Mouse (Mus musculus): Measurements from ENCODE around the gene Zbtb26. TPM values are rescaled to one million over a fixed set of nuclear protein-coding genes. Genes with fewer than 3 reads are reported as not detected.

The Zbtb26 gene
- polyA plus RNA-seq (2011; ENCODE audit: insufficient read depth, insufficient read length, low replicate concordance, missing spikeins), result 1.3 and 2.6 TPM in 2 replicates

DNA sequence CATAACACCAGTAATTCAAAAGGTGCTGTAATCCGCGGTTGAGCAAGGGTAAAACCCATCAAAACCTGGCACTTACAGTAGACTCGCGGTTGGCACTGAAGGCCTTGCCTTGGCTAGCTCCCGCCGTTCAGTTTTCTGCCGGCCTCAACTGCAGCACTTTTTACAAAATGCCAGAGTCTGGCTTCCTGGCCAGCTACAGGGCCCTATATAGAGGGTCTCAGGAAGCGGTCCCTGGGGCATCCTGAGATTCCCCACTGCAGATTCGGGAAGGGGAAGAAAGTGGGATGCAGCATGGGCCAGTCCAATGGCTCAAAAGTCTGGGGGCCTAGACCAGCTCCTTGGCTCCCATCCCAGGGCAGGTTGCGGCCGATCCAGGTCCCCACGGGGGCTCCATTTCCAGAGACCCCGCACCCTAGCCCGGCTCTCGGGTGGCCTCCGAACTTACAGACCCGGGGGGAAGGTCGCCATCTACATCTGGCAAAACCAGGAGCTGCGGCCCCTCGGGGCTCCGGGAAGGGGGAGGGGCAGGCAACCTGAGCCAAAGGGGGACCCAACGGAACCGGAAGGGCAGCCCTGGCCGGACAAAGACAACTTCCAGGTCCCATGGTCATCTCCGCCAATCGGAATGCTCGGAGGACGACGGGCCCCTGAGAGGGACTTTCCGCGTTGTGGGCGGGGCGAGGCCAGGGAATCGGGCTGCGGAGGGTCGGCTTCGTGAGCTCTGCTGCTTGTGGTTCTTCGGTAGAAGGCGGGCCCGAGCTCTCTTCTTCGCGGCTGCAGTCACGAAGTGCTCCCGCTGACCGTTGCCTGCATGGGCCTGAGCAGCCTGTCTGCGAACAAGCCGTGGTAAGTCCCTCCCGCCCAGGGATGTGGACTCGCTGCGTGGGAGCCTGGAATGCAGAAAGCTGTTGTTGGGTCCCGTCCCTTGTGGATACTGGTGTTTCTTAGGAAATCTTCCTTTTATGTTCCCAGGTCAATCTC is at the start of gene Zbtb26, which contains the start of the genes Zbtb6 and Rabgap1:
Zbtb26 (minus strand) TSS at position 525 of the 981 bp plus-strand sequence.
Zbtb6 (minus strand) TSS at position 561 of the 981 bp plus-strand sequence.
Rabgap1 (plus strand) TSS at position 669 of the 981 bp plus-strand sequence.
- TF ChIP-seq CTCF (IDR thresholded peaks at IDR 0.05; ENCODE audit: control insufficient read depth, insufficient read depth, low read length) (no peak), POLR2A (IDR thresholded peaks at IDR 0.05; ENCODE audit: borderline replicate concordance, control insufficient read depth, low read depth, low read length) (no peak; the same call in 1 of the 2 replicates)
- Histone ChIP-seq H3K4me3 (replicated peaks; ENCODE audit: control insufficient read depth, low read depth, low read length) (peak within 1 kb of the TSS; percentile 92), H3K27ac (ENCODE audit: control insufficient read depth, insufficient read depth, low read depth, low read length, poor library complexity) (peak within 1 kb of the TSS; percentile 60), H3K4me1 (ENCODE audit: control insufficient read depth, insufficient read depth, low read length) (no peaks in the 10 kb centered on the region; the same call in 1 of the 2 replicates)
- WGBS, result under 1% methylated on average over 51 of the region's 51 CpGs

DNA sequence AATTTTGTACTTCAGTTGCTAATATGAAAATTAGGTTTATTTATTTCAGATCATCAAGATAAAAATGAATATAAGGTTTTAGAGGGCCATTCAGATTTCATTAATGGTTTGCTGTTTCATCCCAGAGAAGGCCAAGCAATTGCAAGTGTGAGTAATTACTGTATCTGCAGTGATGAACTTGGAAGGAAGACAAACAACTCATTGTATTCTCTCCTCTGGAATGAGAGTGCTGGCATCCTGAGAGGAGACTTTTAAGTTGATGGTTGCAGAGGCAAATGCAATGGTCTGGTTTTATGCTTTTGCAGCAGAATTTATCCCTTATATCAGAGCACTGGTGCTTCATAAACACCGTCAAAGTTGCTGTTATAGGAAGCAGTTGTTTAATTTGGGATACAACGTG is 46.0 kb upstream of the Zbtb26 start:
- Histone ChIP-seq H3K4me1 (ENCODE audit: control insufficient read depth, insufficient read depth, low read length) (no peaks in the 10 kb centered on the region), H3K27ac (ENCODE audit: control insufficient read depth, insufficient read depth, low read depth, low read length, poor library complexity) (no peak overlapping the region), H3K4me3 (replicated peaks; ENCODE audit: control insufficient read depth, low read depth, low read length) (no peak overlapping the region)
- TF ChIP-seq CTCF (IDR thresholded peaks at IDR 0.05; ENCODE audit: control insufficient read depth, insufficient read depth, low read length), result no peak
- no peak for TF ChIP-seq POLR2A (IDR thresholded peaks at IDR 0.05; ENCODE audit: borderline replicate concordance, control insufficient read depth, low read depth, low read length)
- 88% methylated on average over 2 of the region's 2 CpGs for WGBS

DNA sequence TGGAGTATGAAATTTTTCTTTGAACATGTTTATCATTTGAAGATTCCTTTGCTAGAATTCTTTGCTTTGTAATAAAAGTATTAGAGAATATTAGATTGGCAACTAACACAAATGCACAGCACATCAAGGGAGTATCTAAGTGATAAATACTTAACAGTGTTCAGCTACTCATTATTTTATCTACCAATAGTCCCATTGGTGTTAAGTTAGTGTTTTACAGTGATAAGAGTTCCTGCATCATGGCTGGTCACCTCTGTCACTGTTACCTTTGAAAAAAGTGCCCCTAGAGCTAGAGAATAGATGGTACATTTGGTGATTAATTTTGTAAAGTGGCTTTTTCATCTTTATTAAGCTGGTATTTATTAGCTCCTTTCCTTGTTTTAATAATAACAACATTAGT is 43.5 kb upstream of the Zbtb26 start:
- TF ChIP-seq POLR2A (IDR thresholded peaks at IDR 0.05; ENCODE audit: borderline replicate concordance, control insufficient read depth, low read depth, low read length), result no peak
- TF ChIP-seq CTCF (IDR thresholded peaks at IDR 0.05; ENCODE audit: control insufficient read depth, insufficient read depth, low read length), result no peak
- Histone ChIP-seq H3K27ac (ENCODE audit: control insufficient read depth, insufficient read depth, low read depth, low read length, poor library complexity) (no peak overlapping the region), H3K4me1 (ENCODE audit: control insufficient read depth, insufficient read depth, low read length) (no peaks in the 10 kb centered on the region), H3K4me3 (replicated peaks; ENCODE audit: control insufficient read depth, low read depth, low read length) (no peak overlapping the region)

DNA sequence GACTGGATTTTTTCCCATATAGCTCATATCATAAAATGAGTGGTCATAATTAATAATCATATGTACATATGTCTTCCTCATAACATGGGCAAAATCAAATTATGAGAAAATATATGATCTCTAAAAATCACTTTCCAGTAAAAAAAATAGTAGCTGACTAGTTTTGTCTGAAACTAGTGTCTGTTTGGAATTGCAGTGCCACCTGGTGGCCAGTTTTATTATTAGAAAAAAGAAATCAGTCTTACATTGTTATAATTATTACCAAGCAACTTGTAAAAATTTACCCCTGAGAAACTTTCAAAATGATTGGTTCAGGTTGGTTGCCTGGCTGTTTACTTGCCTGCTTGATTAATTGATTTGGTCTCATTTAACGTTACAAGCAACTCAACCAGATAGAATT is 42.4 kb upstream of the Zbtb26 start:
- H3K4me3 ChIP-seq (replicated peaks; ENCODE audit: control insufficient read depth, low read depth, low read length), result no peak overlapping the region
- no peaks in the 10 kb centered on the region for H3K4me1 ChIP-seq (ENCODE audit: control insufficient read depth, insufficient read depth, low read length)
- TF ChIP-seq CTCF (IDR thresholded peaks at IDR 0.05; ENCODE audit: control insufficient read depth, insufficient read depth, low read length), result no peak
- no peak for TF ChIP-seq POLR2A (IDR thresholded peaks at IDR 0.05; ENCODE audit: borderline replicate concordance, control insufficient read depth, low read depth, low read length)
- no peak overlapping the region for H3K27ac ChIP-seq (ENCODE audit: control insufficient read depth, insufficient read depth, low read depth, low read length, poor library complexity)
- 72% methylated on average over 1 of the region's 1 CpGs for WGBS

DNA sequence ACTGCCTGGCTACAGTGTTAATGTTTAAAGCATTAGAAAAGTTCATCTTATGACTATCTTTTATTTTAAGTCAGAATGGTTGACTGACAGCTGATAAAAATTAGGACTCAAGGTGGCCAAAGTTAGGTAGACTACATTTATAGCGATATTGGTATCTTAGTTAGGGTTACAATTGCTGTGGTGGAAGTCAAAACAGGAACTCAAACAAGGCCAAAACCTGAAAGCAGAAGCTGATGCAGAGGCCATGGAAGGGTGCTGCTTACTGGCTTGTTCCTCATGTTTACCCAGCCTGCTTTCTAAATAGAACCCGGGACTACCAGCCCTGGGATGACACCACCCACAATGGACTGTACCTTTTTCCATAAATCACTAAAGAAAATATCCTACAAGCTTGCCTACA is 41.2 kb upstream of the Zbtb26 start:
- WGBS, result 59% methylated on average over 2 of the region's 2 CpGs
- Histone ChIP-seq H3K4me1 (ENCODE audit: control insufficient read depth, insufficient read depth, low read length) (no peaks in the 10 kb centered on the region), H3K27ac (ENCODE audit: control insufficient read depth, insufficient read depth, low read depth, low read length, poor library complexity) (no peak overlapping the region), H3K4me3 (replicated peaks; ENCODE audit: control insufficient read depth, low read depth, low read length) (no peak overlapping the region)
- TF ChIP-seq CTCF (IDR thresholded peaks at IDR 0.05; ENCODE audit: control insufficient read depth, insufficient read depth, low read length) (no peak), POLR2A (IDR thresholded peaks at IDR 0.05; ENCODE audit: borderline replicate concordance, control insufficient read depth, low read depth, low read length) (no peak)

DNA sequence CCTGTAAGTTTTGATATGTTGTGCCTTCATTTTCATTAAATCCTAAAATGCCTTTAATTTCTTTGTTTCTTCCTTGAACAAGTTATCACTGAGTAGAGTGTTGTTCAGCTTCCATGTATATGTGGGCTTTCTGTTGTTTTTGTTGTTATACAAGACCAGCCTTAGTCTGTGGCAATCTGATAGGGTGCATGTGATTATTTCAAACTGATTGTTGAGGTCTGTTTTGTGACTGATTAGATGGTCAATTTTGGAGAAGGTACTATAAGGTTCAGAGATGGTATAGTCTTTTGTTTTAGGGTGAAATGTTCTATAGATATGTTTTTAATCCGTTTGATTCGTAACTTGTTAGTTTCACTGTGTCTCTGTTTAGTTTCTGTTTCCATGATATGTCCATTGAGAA is 37.1 kb upstream of the Zbtb26 start:
- no peak overlapping the region for H3K4me3 ChIP-seq (replicated peaks; ENCODE audit: control insufficient read depth, low read depth, low read length)
- H3K4me1 ChIP-seq (ENCODE audit: control insufficient read depth, insufficient read depth, low read length), result no peaks in the 10 kb centered on the region
- H3K27ac ChIP-seq (ENCODE audit: control insufficient read depth, insufficient read depth, low read depth, low read length, poor library complexity), result no peak overlapping the region
- WGBS, result 71% methylated on average over 2 of the region's 2 CpGs
- TF ChIP-seq CTCF (IDR thresholded peaks at IDR 0.05; ENCODE audit: control insufficient read depth, insufficient read depth, low read length), result no peak
- TF ChIP-seq POLR2A (IDR thresholded peaks at IDR 0.05; ENCODE audit: borderline replicate concordance, control insufficient read depth, low read depth, low read length), result no peak

DNA sequence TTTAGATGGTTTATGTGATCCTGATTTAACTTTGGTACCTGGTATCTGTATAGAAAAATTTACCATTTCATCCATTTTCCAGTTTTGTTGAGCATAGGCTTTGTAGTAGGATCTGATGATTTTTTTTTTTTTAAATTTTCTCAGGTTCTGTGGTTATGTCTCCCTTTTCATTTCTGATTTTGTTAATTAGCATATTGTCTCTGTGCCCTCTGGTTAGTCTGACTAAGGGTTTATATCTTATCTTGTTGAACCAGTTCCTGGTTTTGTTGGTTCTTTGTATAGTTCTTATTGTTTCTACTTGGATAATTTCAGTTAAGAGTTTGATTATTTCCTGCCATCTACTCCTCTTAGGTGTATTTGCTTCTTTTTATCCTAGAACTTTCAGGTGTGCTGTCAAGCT is 36.6 kb upstream of the Zbtb26 start:
- TF ChIP-seq POLR2A (IDR thresholded peaks at IDR 0.05; ENCODE audit: borderline replicate concordance, control insufficient read depth, low read depth, low read length) (no peak), CTCF (IDR thresholded peaks at IDR 0.05; ENCODE audit: control insufficient read depth, insufficient read depth, low read length) (no peak)
- no peak overlapping the region for H3K4me3 ChIP-seq (replicated peaks; ENCODE audit: control insufficient read depth, low read depth, low read length)
- H3K27ac ChIP-seq (ENCODE audit: control insufficient read depth, insufficient read depth, low read depth, low read length, poor library complexity), result no peak overlapping the region
- no peaks in the 10 kb centered on the region for H3K4me1 ChIP-seq (ENCODE audit: control insufficient read depth, insufficient read depth, low read length)

DNA sequence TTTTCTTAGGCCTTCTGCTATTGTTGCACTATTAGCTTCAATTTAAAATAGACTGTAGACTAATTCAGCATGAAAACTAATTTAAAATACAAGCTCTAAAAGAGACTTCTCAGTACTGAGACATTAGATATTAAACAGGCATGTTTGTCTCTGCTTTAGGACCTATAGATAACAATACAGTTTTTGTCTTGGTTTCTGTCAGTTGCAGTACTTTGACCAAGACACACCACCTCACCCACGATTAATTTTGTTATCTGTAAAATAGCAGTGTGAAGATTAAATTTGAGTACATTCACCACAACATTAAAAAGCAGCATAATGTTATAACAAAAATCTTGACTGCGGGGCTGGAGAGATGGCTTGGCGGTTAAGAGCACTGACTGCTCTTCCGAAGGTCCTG is 23.3 kb upstream of the Zbtb26 start:
- no peak overlapping the region for H3K27ac ChIP-seq (ENCODE audit: control insufficient read depth, insufficient read depth, low read depth, low read length, poor library complexity)
- H3K4me3 ChIP-seq (replicated peaks; ENCODE audit: control insufficient read depth, low read depth, low read length), result no peak overlapping the region
- TF ChIP-seq POLR2A (IDR thresholded peaks at IDR 0.05; ENCODE audit: borderline replicate concordance, control insufficient read depth, low read depth, low read length), result no peak
- no peak for TF ChIP-seq CTCF (IDR thresholded peaks at IDR 0.05; ENCODE audit: control insufficient read depth, insufficient read depth, low read length)
- WGBS, result 70% methylated on average over 4 of the region's 4 CpGs
- H3K4me1 ChIP-seq (ENCODE audit: control insufficient read depth, insufficient read depth, low read length), result no peaks in the 10 kb centered on the region

All from bone marrow, adult 2 months (tissue).